Mouse (Mus musculus): ENCODE measurements around the gene Serpinf2. TPM values are rescaled to one million over a fixed set of nuclear protein-coding genes. Genes with fewer than 3 reads are reported as not detected.

Serpinf2 gene
- polyA plus RNA-seq, 1 experiment from 2014 or later: not detected

GRCm38 (mm10) chr11:75439951-75440350, 560 bp upstream of the Serpinf2 start:
- Histone ChIP-seq H3K4me1 (peaks cover 15% of the 10 kb centered on the region), H3K27me3 (replicated peaks; ENCODE audit: low read depth, poor library complexity, severe bottlenecking) (no peaks in the 10 kb centered on the region), H3K9me3 (no peaks in the 10 kb centered on the region), H3K4me3 (no peak overlapping the region), H3K36me3 (replicated peaks) (peaks cover 26% of the 10 kb centered on the region), H3K27ac (replicated peaks) (no peak overlapping the region)
- 88% methylated on average over 3 of the region's 3 CpGs for WGBS
- no peak for DNase-seq (ENCODE audit: low spot score)

- H3K4me1 ChIP-seq: peaks cover 5% of the 10 kb centered on the region
- H3K36me3 ChIP-seq (replicated peaks): peaks cover 16% of the 10 kb centered on the region
- WGBS: 87% methylated on average over 3 of the region's 3 CpGs
- no peak overlapping the region for H3K27ac ChIP-seq (replicated peaks)
- H3K27me3 ChIP-seq (replicated peaks; ENCODE audit: low read depth, poor library complexity, severe bottlenecking): no peaks in the 10 kb centered on the region
- no peak for DNase-seq (ENCODE audit: low spot score)
- H3K9me3 ChIP-seq: peaks cover 6% of the 10 kb centered on the region; the same call in 1 of the 2 replicates
- H3K4me3 ChIP-seq: no peak overlapping the region
These were observed 587 bp downstream of the Serpinf2 start for GRCm38 (mm10) chr11:75438804-75439203.

GRCm38 (mm10) chr11:75438194-75438593, 1.2 kb downstream of the Serpinf2 start:
- Histone ChIP-seq H3K9me3 (peaks cover 6% of the 10 kb centered on the region; the same call in 1 of the 2 replicates), H3K36me3 (replicated peaks) (peaks cover 13% of the 10 kb centered on the region), H3K4me1 (no peaks in the 10 kb centered on the region), H3K4me3 (no peak overlapping the region), H3K27ac (replicated peaks) (no peak overlapping the region), H3K27me3 (replicated peaks; ENCODE audit: low read depth, poor library complexity, severe bottlenecking) (no peaks in the 10 kb centered on the region)
- WGBS: 85% methylated on average over 13 of the region's 13 CpGs
- no peak for DNase-seq (ENCODE audit: low spot score)

GRCm38 (mm10) chr11:75434138-75434537, 5.3 kb downstream of the Serpinf2 start:
- 85% methylated on average over 5 of the region's 5 CpGs for WGBS
- H3K36me3 ChIP-seq (replicated peaks): no peaks in the 10 kb centered on the region
- no peak for DNase-seq (ENCODE audit: low spot score)
- no peaks in the 10 kb centered on the region for H3K27me3 ChIP-seq (replicated peaks; ENCODE audit: low read depth, poor library complexity, severe bottlenecking)
- H3K4me1 ChIP-seq: no peaks in the 10 kb centered on the region
- H3K27ac ChIP-seq (replicated peaks): no peak overlapping the region
- H3K9me3 ChIP-seq: peaks cover 6% of the 10 kb centered on the region; the same call in 1 of the 2 replicates
- H3K4me3 ChIP-seq: no peak overlapping the region

- no peaks in the 10 kb centered on the region for H3K36me3 ChIP-seq (replicated peaks)
- 85% methylated on average over 11 of the region's 11 CpGs for WGBS
- H3K4me3 ChIP-seq: no peak overlapping the region
These were observed 8.1 kb downstream of the Serpinf2 start for GRCm38 (mm10) chr11:75431307-75431706.

GRCm38 (mm10) chr11:75429019-75429705, 10.2 kb downstream of the Serpinf2 start:
- WGBS: 84% methylated on average over 9 of the region's 9 CpGs
- Histone ChIP-seq H3K9me3 (peaks cover 1% of the 10 kb centered on the region; the same call in 1 of the 2 replicates), H3K4me1 (no peaks in the 10 kb centered on the region), H3K36me3 (replicated peaks) (no peaks in the 10 kb centered on the region), H3K4me3 (no peak overlapping the region), H3K27ac (replicated peaks) (no peak overlapping the region), H3K27me3 (replicated peaks; ENCODE audit: low read depth, poor library complexity, severe bottlenecking) (no peaks in the 10 kb centered on the region)
- no peak for DNase-seq (ENCODE audit: low spot score)

More at GRCm38 (mm10) chr11:75431307-75431706, 8.1 kb downstream of the Serpinf2 start:
- Histone ChIP-seq H3K4me1 (no peaks in the 10 kb centered on the region), H3K9me3 (peaks cover 6% of the 10 kb centered on the region; the same call in 1 of the 2 replicates), H3K27ac (replicated peaks) (no peak overlapping the region), H3K27me3 (replicated peaks; ENCODE audit: low read depth, poor library complexity, severe bottlenecking) (no peaks in the 10 kb centered on the region)
- no peak for DNase-seq (ENCODE audit: low spot score)

GRCm38 (mm10) chr11:75424459-75424858, 14.9 kb downstream of the Serpinf2 start:
- Histone ChIP-seq H3K4me1 (peaks cover 35% of the 10 kb centered on the region), H3K27me3 (replicated peaks; ENCODE audit: low read depth, poor library complexity, severe bottlenecking) (no peaks in the 10 kb centered on the region), H3K4me3 (no peak overlapping the region), H3K36me3 (replicated peaks) (peaks cover 6% of the 10 kb centered on the region), H3K27ac (replicated peaks) (no peak overlapping the region), H3K9me3 (no peaks in the 10 kb centered on the region)
- DNase-seq (ENCODE audit: low spot score): no peak
- 93% methylated on average over 3 of the region's 3 CpGs for WGBS

GRCm38 (mm10) chr11:75424033-75424432, 15.4 kb downstream of the Serpinf2 start:
- 94% methylated on average over 9 of the region's 9 CpGs for WGBS
- H3K27me3 ChIP-seq (replicated peaks; ENCODE audit: low read depth, poor library complexity, severe bottlenecking): no peaks in the 10 kb centered on the region
- H3K36me3 ChIP-seq (replicated peaks): peaks cover 6% of the 10 kb centered on the region
- no peak overlapping the region for H3K27ac ChIP-seq (replicated peaks)
- no peak overlapping the region for H3K4me3 ChIP-seq
- H3K9me3 ChIP-seq: no peaks in the 10 kb centered on the region
- DNase-seq (ENCODE audit: low spot score): no peak
- H3K4me1 ChIP-seq: peaks cover 35% of the 10 kb centered on the region

GRCm38 (mm10) chr11:75423091-75423490, 16.3 kb downstream of the Serpinf2 start:
- Histone ChIP-seq H3K36me3 (replicated peaks) (peaks cover 7% of the 10 kb centered on the region), H3K27me3 (replicated peaks; ENCODE audit: low read depth, poor library complexity, severe bottlenecking) (no peaks in the 10 kb centered on the region), H3K9me3 (no peaks in the 10 kb centered on the region), H3K4me3 (no peak overlapping the region; the same call in 1 of the 2 replicates), H3K4me1 (peaks cover 35% of the 10 kb centered on the region), H3K27ac (replicated peaks) (peak overlapping the region; percentile 87)
- no peak for DNase-seq (ENCODE audit: low spot score)
- 92% methylated on average over 3 of the region's 3 CpGs for WGBS

GRCm38 (mm10) chr11:75422013-75422792, 17.2 kb downstream of the Serpinf2 start, which contains the start of gene Serpinf1:
TSS of gene Serpinf1 (minus strand) at chr11:75422701.
- H3K9me3 ChIP-seq: no peaks in the 10 kb centered on the region
- H3K27ac ChIP-seq (replicated peaks): peak within 1 kb of the TSS; percentile 87
- 24% methylated on average over 10 of the region's 10 CpGs for WGBS
- peak; percentile 64 for DNase-seq (ENCODE audit: low spot score)
- peak within 1 kb of the TSS; percentile 66 for H3K4me3 ChIP-seq
- H3K4me1 ChIP-seq: peaks cover 35% of the 10 kb centered on the region
- peaks cover 16% of the 10 kb centered on the region for H3K36me3 ChIP-seq (replicated peaks)
- no peaks in the 10 kb centered on the region for H3K27me3 ChIP-seq (replicated peaks; ENCODE audit: low read depth, poor library complexity, severe bottlenecking)

GRCm38 (mm10) chr11:75421375-75422012, 17.9 kb downstream of the Serpinf2 start:
- WGBS: 24% methylated on average over 6 of the region's 6 CpGs
- peak overlapping the region; percentile 87 for H3K27ac ChIP-seq (replicated peaks)
- H3K27me3 ChIP-seq (replicated peaks; ENCODE audit: low read depth, poor library complexity, severe bottlenecking): no peaks in the 10 kb centered on the region
- H3K4me3 ChIP-seq: peak overlapping the region; percentile 66
- peaks cover 35% of the 10 kb centered on the region for H3K4me1 ChIP-seq
- peaks cover 22% of the 10 kb centered on the region for H3K36me3 ChIP-seq (replicated peaks)
- no peaks in the 10 kb centered on the region for H3K9me3 ChIP-seq
- peak; percentile 66 for DNase-seq (ENCODE audit: low spot score)

- WGBS: 45% methylated on average over 5 of the region's 5 CpGs
- H3K36me3 ChIP-seq (replicated peaks): peaks cover 28% of the 10 kb centered on the region
- no peaks in the 10 kb centered on the region for H3K9me3 ChIP-seq
- peaks cover 38% of the 10 kb centered on the region for H3K4me1 ChIP-seq
- peak overlapping the region; percentile 66 for H3K4me3 ChIP-seq
- peak overlapping the region; percentile 87 for H3K27ac ChIP-seq (replicated peaks)
- no peaks in the 10 kb centered on the region for H3K27me3 ChIP-seq (replicated peaks; ENCODE audit: low read depth, poor library complexity, severe bottlenecking)
- DNase-seq (ENCODE audit: low spot score): no peak
These were observed 18.5 kb downstream of the Serpinf2 start for GRCm38 (mm10) chr11:75420810-75421374.

Data from embryonic facial prominence, embryonic 10.5 days (tissue).